Mouse (Mus musculus) embryonic facial prominence, embryonic 12.5 days (tissue): ENCODE measurements around the gene Sema3g. TPM values are rescaled to one million over a fixed set of nuclear protein-coding genes. Genes with fewer than 3 reads are reported as not detected.
A peak's percentile ranks its signal among the peaks of the same experiment; 100 is the strongest.

Experiments used
- ATAC-seq: fragments of 200-750 bp; cut with Nextera tagmentation; 2 replicates; pipeline ENCODE4 v1.8.0; 2017; ENCODE audit not compliant: insufficient number of reproducible peaks, insufficient read depth, low FRiP score, low TSS enrichment
- H3K27ac ChIP-seq: fragments of 300-500 bp; sonication (generic); 2 replicates; pipeline ENCODE4 v1.5.1; 2016; ENCODE audit warnings: mild to moderate bottlenecking
- H3K27me3 ChIP-seq: fragments of 300-500 bp; sonication (generic); 2 replicates; pipeline ENCODE4 v1.6.1; 2016; ENCODE audit warnings: mild to moderate bottlenecking, moderate library complexity
- H3K36me3 ChIP-seq: fragments of 300-500 bp; sonication (generic); 2 replicates; pipeline ENCODE4 v1.6.1; 2016; ENCODE audit warnings: mild to moderate bottlenecking
- H3K4me1 ChIP-seq: fragments of 300-500 bp; sonication (generic); 2 replicates; pipeline ENCODE4 v1.6.1; 2016
- H3K4me2 ChIP-seq: fragments of 300-500 bp; sonication (generic); replicated peaks from 2 replicates; pipeline ENCODE4 v1.6.1; 2016; ENCODE audit warnings: mild to moderate bottlenecking, moderate library complexity
- H3K4me3 ChIP-seq: fragments of 300-500 bp; sonication (generic); 2 replicates; pipeline ENCODE4 v1.5.1; 2016; ENCODE audit warnings: mild to moderate bottlenecking
- H3K9ac ChIP-seq: fragments of 300-500 bp; sonication (generic); 2 replicates; pipeline ENCODE4 v1.6.1; 2016; ENCODE audit warnings: mild to moderate bottlenecking, moderate library complexity
- H3K9me3 ChIP-seq: fragments of 300-500 bp; sonication (generic); 2 replicates; pipeline ENCODE4 v1.6.1; 2016; ENCODE audit warnings: mild to moderate bottlenecking, moderate library complexity
- WGBS: fragments of 180-500 bp; shearing (Covaris S2); methylation state at CpG from one replicate; pipeline ENCODE4 v1.1.7; 2016; 5-methylcytosine and 5-hydroxymethylcytosine counted together
- polyA plus RNA-seq: library from polyadenylated mRNA; unstranded; fragments of >200 nt; fragmentation: Nextera tagmentation; extraction: Ambion mirVana; gene quantifications from 2 replicates; pipeline ENCODE4 v1.2.1, GENCODE M21; 2016

The Sema3g gene
- polyA plus RNA-seq, 1 experiment from 2014 or later, result 1.1 TPM

DNA sequence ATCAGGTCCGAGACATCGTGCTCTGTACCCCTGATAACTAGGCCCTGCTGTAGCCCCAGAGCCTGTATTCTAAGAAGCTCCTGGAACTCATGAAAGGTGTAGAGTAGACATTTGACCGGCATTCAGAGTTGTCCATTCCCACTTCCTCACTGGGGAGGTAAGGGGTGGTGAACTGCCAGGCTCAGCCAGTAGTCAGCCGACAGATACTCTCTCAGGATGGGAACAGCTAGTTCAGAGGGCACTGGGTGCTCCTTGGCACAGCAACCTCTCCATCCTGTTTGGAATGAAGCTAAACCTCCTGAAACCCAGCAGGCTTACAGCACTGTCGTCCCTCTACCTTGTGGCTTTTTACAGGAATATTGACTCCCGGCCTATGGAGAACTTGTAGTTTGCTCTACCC is 5.8 kb upstream of the Sema3g start:
- Histone ChIP-seq H3K36me3 (no peaks in the 10 kb centered on the region), H3K4me3 (no peak overlapping the region), H3K27me3 (no peaks in the 10 kb centered on the region), H3K27ac (no peak overlapping the region), H3K9me3 (no peaks in the 10 kb centered on the region), H3K4me2 (no peak overlapping the region), H3K9ac (no peak overlapping the region), H3K4me1 (peaks cover 5% of the 10 kb centered on the region; the same call in 1 of the 2 replicates)
- no peak for ATAC-seq
- 83% methylated on average over 6 of the region's 6 CpGs for WGBS

DNA sequence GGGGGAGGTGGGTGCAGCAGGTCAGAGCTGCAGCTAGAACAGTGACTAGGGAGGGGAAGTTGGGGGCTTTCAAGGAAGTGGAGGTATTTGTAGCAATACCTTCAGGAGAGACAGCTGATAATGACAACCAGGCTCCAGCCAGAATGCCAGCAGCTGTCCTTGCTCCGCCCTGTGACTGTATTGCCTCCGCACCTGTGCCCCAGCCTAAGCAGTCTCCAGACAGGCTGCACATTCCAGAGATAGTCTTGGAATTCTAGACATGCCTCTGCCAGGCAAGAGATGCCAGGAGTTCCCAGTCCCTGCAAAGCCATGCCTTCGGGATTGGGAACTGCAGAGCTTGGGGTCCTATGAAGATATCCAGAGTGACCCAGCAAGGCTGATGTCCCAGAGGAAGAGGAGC is 5.2 kb upstream of the Sema3g start:
- Histone ChIP-seq H3K27ac (no peak overlapping the region), H3K27me3 (no peaks in the 10 kb centered on the region), H3K4me1 (peaks cover 7% of the 10 kb centered on the region; the same call in 1 of the 2 replicates), H3K4me3 (no peak overlapping the region), H3K9ac (no peak overlapping the region), H3K4me2 (no peak overlapping the region), H3K36me3 (no peaks in the 10 kb centered on the region), H3K9me3 (no peaks in the 10 kb centered on the region)
- ATAC-seq, result no peak
- WGBS, result 65% methylated on average over 3 of the region's 3 CpGs

DNA sequence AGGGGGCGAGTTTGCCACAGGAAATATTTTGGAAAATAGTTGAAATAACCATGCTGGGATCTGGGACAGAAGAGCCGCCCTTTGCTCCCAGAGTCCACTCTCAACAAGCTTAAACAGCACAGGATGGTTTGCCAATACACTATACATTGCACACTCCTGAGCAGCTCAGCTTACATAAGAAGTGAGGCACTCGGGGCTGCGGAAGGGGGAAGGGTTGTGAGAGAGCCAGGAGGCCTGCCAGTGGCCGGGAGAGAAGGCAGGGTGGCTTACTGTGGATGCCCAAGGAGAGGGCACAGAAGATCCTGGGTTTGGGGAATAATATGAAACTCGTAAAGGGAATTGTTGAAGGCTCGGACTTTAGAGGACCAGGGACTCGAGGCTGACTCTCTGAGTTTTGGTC is 3.8 kb upstream of the Sema3g start:
- ATAC-seq, result no peak
- peaks cover 11% of the 10 kb centered on the region; the same call in 1 of the 2 replicates for H3K4me1 ChIP-seq
- WGBS, result 61% methylated on average over 8 of the region's 8 CpGs
- H3K27me3 ChIP-seq, result no peaks in the 10 kb centered on the region
- H3K9ac ChIP-seq, result no peak overlapping the region
- H3K4me3 ChIP-seq, result no peak overlapping the region
- no peak overlapping the region for H3K4me2 ChIP-seq
- no peaks in the 10 kb centered on the region for H3K9me3 ChIP-seq
- no peak overlapping the region for H3K27ac ChIP-seq
- H3K36me3 ChIP-seq, result no peaks in the 10 kb centered on the region

DNA sequence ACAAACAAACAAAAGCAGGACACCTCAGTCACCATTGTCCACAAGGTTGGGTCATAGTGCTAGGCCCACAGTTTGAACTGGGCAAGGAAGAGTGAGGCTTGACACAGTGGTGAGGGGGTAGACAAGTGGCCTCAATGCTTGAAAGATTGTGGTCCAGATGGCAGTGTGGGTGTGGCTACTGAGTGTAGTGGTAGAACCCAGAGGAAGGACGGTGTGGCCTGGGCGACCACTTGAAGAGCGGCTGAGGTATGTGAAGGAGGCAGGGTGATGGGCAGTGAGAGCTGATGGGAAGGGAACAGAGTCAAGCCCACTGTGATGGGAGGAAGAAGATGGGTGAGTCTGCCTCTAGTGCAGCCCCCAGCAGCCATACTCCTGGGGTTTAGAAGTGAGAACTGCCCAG is 3.0 kb upstream of the Sema3g start:
- Histone ChIP-seq H3K9ac (no peak overlapping the region), H3K4me3 (no peak overlapping the region), H3K36me3 (no peaks in the 10 kb centered on the region), H3K27me3 (no peaks in the 10 kb centered on the region), H3K9me3 (no peaks in the 10 kb centered on the region), H3K4me1 (peaks cover 11% of the 10 kb centered on the region; the same call in 1 of the 2 replicates), H3K27ac (no peak overlapping the region), H3K4me2 (no peak overlapping the region)
- ATAC-seq, result 0 out of 2 replicates have a peak, but pooled peaks have one; percentile 8
- WGBS, result 78% methylated on average over 3 of the region's 3 CpGs

DNA sequence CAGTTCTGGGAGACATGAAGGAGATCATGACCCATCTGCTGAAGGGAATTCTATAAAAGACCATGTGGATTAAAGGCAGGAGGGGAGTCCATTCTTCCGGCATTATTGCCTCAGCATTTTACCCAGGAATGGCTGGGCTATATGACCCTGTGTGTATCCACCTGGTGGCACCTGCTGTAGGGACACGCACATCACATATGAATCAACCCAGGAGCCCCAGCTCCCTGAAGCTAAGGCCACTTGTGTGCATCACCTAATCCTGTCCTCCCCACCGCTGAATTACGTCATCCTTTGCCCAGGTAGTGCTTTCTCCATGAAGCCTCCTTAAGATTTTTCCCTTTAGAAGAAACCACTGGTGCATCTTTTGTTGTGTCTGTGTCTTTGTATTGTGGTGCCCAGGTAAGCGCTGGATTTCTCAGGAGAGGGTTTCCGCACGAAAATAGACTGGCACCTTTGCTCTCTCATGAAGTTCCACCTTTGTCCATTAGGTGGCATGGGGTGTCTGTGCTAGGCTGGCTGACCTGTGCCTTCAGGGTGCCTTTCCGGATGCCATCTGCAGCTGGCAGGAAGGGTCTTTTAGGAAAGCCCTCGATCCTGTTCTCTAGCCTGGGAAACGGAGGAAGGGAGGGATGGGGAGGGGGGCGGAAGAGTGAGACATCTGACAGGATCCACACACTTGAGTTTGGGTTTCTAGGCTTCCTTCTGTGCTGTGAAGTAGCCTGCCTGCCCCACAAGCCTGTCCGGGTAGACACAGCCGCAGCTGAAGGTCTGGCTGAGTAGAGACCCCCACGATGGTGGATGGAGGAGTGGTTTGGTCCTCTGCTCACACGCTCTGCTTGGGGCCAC is 2.3 kb upstream of the Sema3g start:
- H3K27ac ChIP-seq, result peak overlapping the region; percentile 37; the same call in 1 of the 2 replicates

DNA sequence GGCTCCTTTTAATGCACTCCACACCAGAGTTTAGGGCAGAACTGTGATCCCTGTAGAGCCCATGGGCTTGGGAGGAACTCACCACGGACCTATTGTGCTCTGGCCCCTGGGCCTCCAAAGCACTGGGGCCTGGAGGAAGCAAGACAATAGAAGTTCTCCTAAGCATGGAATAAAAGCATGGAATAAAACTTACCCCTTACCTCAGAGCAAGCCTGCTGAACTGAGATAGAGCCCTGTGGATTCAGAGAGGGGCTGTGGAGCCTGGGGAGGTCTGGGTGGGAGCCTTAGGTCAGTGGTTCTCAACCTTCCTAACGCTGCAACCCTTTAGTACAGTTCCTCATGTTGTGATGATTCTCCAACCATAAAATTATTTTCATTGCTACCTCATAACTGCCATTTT is 814 bp upstream of the Sema3g start, which contains the start of gene Nisch:
Gene Nisch, minus strand, starts transcription at position 101 of the 400 bp plus-strand sequence.
- no peaks in the 10 kb centered on the region for H3K36me3 ChIP-seq
- no peak within 1 kb of the TSS for H3K4me3 ChIP-seq
- H3K4me2 ChIP-seq, result peak within 1 kb of the TSS; percentile 7; the same call in 1 of the 2 replicates
- peak within 1 kb of the TSS; percentile 37; the same call in 1 of the 2 replicates for H3K27ac ChIP-seq
- H3K4me1 ChIP-seq, result peaks cover 11% of the 10 kb centered on the region; the same call in 1 of the 2 replicates
- WGBS, result 84% methylated on average over 2 of the region's 2 CpGs
- no peaks in the 10 kb centered on the region for H3K27me3 ChIP-seq
- peak within 1 kb of the TSS; percentile 37; the same call in 1 of the 2 replicates for H3K9ac ChIP-seq
- H3K9me3 ChIP-seq, result no peaks in the 10 kb centered on the region
- no peak for ATAC-seq

More for the DNA sequence above, 2.3 kb upstream of the Sema3g start:
- Histone ChIP-seq H3K9me3 (no peaks in the 10 kb centered on the region), H3K4me1 (peaks cover 11% of the 10 kb centered on the region; the same call in 1 of the 2 replicates), H3K4me2 (0 out of 2 replicates have a peak overlapping the region, but pooled peaks have one; percentile 7), H3K36me3 (no peaks in the 10 kb centered on the region), H3K27me3 (no peaks in the 10 kb centered on the region), H3K4me3 (no peak overlapping the region), H3K9ac (peak overlapping the region; percentile 27; the same call in 1 of the 2 replicates)
- 31% methylated on average over 15 of the region's 15 CpGs for WGBS
- no peak; the same call in 1 of the 2 replicates for ATAC-seq

DNA sequence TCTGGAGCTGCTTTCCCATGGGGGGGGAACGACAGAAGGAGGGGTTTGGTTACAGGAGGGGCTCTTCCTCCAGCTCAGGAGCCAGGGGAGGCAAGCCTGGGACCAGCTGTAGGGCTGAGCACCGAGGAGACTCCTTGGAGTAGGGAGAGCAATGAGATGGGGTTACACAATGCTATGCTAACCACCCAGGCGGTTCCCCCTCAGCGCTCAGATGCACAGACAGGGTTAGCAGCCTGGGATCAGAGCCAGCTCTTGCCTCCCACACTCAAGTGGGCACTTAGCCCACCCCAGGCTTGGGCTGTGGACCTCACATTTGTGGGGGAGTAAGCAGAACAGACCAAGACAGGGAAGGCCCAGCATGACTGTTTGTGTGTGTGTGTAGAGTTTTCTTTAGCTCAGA is 9.3 kb downstream of the Sema3g start:
- Histone ChIP-seq H3K4me1 (0 out of 2 replicates have a peak, but pooled peaks cover 16% of the 10 kb centered on the region), H3K4me2 (no peak overlapping the region), H3K9me3 (no peaks in the 10 kb centered on the region), H3K4me3 (no peak overlapping the region), H3K9ac (no peak overlapping the region), H3K36me3 (no peaks in the 10 kb centered on the region), H3K27me3 (no peaks in the 10 kb centered on the region), H3K27ac (peak overlapping the region; percentile 36; the same call in 1 of the 2 replicates)
- WGBS, result 71% methylated on average over 4 of the region's 4 CpGs
- ATAC-seq, result 0 out of 2 replicates have a peak, but pooled peaks have one; percentile 31

DNA sequence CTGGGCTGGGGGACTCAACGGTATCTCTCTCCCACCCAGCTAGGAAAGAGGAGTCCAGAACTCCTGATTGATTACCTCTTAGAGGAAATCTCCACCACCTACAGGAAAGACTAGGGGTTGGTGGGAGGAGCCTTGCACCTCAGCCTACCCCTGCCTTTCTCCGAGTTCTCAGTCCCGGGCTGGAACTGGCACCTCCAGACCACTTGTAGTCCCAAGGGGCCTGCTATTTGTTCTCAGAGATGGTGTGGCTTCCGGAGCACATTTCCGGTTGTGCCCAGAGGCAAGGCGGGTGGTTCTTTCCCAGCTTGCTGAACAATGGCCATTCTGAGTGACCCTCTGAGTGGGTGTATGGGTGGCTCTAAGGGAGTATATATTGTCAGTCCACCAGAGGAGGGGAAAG is 10.6 kb downstream of the Sema3g start:
- H3K36me3 ChIP-seq, result no peaks in the 10 kb centered on the region
- H3K27ac ChIP-seq, result no peak overlapping the region
- no peaks in the 10 kb centered on the region for H3K27me3 ChIP-seq
- ATAC-seq, result no peak
- WGBS, result 52% methylated on average over 6 of the region's 6 CpGs
- H3K9ac ChIP-seq, result no peak overlapping the region
- no peak overlapping the region for H3K4me2 ChIP-seq
- H3K9me3 ChIP-seq, result no peaks in the 10 kb centered on the region
- H3K4me3 ChIP-seq, result no peak overlapping the region
- 0 out of 2 replicates have a peak, but pooled peaks cover 16% of the 10 kb centered on the region for H3K4me1 ChIP-seq

DNA sequence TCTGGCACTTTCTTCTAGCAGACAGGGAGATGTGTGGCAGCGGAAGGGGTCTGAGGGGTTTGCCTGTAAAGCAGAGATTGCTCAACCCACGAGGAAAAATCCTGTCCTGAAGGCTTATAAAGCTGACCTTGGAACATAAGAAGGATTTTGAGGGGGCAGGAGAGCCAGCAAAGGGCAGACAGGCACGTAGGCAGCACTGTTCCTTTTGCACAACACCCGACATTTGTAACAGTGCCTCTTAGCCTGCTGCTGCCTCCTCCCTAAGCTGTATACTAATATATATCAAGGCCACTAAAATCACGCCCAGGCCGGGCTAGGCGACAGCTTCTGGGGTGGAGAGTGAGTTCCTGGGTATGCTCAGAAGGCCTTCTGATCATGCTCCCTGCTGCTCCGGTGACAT is 12.8 kb downstream of the Sema3g start:
- WGBS, result 65% methylated on average over 8 of the region's 8 CpGs
- H3K27me3 ChIP-seq, result no peaks in the 10 kb centered on the region
- no peak overlapping the region for H3K9ac ChIP-seq
- H3K4me3 ChIP-seq, result no peak overlapping the region
- no peaks in the 10 kb centered on the region for H3K36me3 ChIP-seq
- ATAC-seq, result no peak
- no peaks in the 10 kb centered on the region for H3K9me3 ChIP-seq
- 0 out of 2 replicates have a peak overlapping the region, but pooled peaks have one; percentile 8 for H3K27ac ChIP-seq
- H3K4me1 ChIP-seq, result 0 out of 2 replicates have a peak, but pooled peaks cover 16% of the 10 kb centered on the region
- no peak overlapping the region for H3K4me2 ChIP-seq

DNA sequence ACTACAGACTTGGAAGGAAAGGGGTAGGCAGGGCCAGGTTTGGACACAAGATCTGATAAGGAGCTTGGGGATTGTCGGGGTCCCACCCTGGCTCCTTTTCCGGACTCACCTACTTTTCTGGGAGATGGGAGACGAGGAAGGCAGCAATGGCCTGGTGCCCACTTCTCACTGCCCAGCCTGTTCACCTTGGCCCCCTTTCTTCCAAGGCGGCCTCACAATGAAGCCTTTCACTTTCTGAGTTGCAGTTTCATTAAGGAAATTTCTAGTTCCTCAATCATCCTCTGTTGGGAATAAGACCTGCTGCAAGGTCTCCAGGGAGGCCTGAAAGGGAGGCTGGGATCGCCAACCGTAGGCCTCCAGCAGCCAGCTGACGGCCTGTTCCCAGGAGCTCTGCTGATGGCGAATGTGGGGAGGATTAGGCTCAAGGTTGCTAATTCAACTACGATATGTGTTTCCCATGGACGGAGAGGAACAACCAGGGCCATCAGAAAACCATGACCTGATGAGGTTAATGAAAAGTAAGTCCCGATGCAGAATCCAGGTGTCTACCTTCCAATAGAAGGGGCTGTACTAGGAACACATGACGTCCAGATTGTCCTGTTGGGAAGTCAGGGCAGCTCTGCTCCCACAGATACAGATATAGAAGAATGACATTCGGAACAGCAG is 14.9 kb downstream of the Sema3g start:
- Histone ChIP-seq H3K27me3 (no peaks in the 10 kb centered on the region), H3K9ac (no peak overlapping the region), H3K4me1 (0 out of 2 replicates have a peak, but pooled peaks cover 9% of the 10 kb centered on the region), H3K4me2 (no peak overlapping the region), H3K4me3 (no peak overlapping the region), H3K27ac (no peak overlapping the region), H3K9me3 (no peaks in the 10 kb centered on the region), H3K36me3 (no peaks in the 10 kb centered on the region)
- WGBS, result 87% methylated on average over 13 of the region's 13 CpGs
- no peak for ATAC-seq

DNA sequence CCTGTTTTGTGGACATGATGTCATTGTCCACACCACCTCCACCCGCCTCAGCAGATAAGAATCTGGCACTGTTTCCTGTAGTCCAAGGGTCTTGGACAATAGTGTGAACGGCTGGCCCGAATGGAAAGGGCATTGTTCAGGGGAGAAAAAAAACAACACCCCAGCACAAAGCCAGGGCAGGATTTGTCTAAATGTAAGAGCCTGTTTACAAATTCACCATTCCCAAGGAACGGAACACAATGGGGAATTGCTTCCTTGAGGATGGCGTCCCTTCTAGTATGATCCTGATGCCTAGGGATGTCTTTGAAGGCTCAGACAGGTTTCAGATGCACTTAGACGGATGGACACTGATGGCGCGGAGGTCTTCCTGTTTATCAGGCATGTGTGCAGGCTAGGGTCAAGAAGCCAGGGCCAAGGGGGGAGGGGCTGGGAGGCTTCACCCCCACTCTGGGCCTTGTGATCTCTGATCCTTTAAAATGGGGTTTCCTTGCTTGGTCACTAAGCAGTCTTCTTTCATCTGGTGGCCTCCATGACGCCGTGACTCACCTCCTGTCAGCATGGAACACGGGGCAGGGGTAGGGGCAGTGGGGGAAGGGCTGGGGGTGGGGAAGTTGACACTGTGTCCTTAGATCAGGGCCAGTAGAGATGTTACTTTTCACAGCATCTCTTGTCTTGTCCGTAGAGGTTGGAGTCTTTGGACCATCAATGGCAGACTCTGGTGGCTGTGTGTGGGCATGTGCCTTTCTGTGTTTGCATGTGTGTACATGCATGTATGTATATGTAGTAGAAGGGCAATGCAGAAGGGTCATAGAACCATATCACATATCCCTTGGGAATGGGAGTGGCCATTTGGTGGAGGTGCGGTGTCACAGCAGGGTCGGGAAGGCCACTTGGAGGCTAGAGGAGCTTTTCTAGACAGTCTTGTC is 15.7 kb downstream of the Sema3g start:
- WGBS, result 80% methylated on average over 14 of the region's 14 CpGs
- no peak overlapping the region for H3K4me2 ChIP-seq
- no peaks in the 10 kb centered on the region for H3K36me3 ChIP-seq
- H3K4me1 ChIP-seq, result 0 out of 2 replicates have a peak, but pooled peaks cover 9% of the 10 kb centered on the region
- no peak for ATAC-seq
- H3K27ac ChIP-seq, result no peak overlapping the region
- H3K9me3 ChIP-seq, result no peaks in the 10 kb centered on the region
- no peak overlapping the region for H3K4me3 ChIP-seq
- H3K27me3 ChIP-seq, result no peaks in the 10 kb centered on the region
- no peak overlapping the region for H3K9ac ChIP-seq
